In the genomic region with DNA sequence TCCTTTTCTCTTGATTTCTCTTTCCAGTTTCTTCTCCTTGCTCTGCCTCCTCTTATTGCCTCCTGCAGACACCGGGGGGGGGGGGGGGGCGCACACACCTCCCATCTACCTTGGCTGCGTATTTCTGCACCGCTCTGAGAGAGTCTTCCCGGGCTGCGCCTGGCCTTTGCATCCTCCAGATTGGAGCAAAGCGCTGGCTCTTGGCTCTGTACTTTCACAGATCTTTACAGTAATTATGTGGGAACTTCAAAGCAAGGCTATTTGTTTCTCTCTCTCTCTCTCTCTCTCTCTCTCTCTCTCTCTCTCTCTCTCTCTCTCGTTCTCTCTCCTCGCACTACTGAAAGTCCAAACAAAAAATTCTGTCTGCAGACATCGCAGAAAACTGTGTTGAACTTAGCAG, we compare ENCODE assay signal across 12 mouse cellular contexts.
DNase-seq lines count a peak whose midpoint lies in the region; ATAC-seq and TF ChIP-seq lines count a peak whose summit lies in the region.
"Had no signal": no experiment of that assay in that cellular context is flagged by ENCODE, and none has a peak within 500 bp of the region (broad histone marks: within the 10 kb centered on the region; RNA-seq: fewer than 3 reads in every experiment).

No protein-coding gene starts in this region.

- no peak for TF ChIP-seq POLR2A in testis, adult 2 months (IDR thresholded peaks at IDR 0.05; ENCODE audit: control insufficient read depth, low read depth, low read length)

- intact Hi-C loops in left cerebral cortex, postnatal 25 days (cut with DNase I), result loop anchor here (5.0 to 10.0 kb wide), 4 partner anchors 96 to 1557 kb away; partner anchors contain the start of genes Lhx5 and Tbx3

- no peak overlapping the region for H3K4me3 ChIP-seq in kidney, embryonic 14.5 days (ENCODE audit: low read length)
- H3K4me3 ChIP-seq in testis, adult 2 months (ENCODE audit: control insufficient read depth, low read depth, low read length), result peak overlapping the region; percentile 46

- no peak for ATAC-seq in kidney, embryonic 14.5 days (ENCODE audit: low FRiP score, low TSS enrichment)
- ATAC-seq: activated CD4-positive, CD25-positive, alpha-beta regulatory T cell, adult 4 months had no signal

- H3K9ac ChIP-seq in kidney, embryonic 14.5 days (ENCODE audit: low read depth, low read length), result no peak overlapping the region

- no peaks in the 10 kb centered on the region for H3K36me3 ChIP-seq in kidney, embryonic 14.5 days (ENCODE audit: control insufficient read depth, insufficient read depth, low read length)
- H3K36me3 ChIP-seq in testis, adult 2 months (ENCODE audit: control insufficient read depth, insufficient read depth, low read length), result no peaks in the 10 kb centered on the region

- peaks cover 32% of the 10 kb centered on the region; the same call in 1 of the 2 replicates for H3K27me3 ChIP-seq in kidney, embryonic 14.5 days (ENCODE audit: control insufficient read depth, insufficient read depth, low read length)
- peaks cover 2% of the 10 kb centered on the region for H3K27me3 ChIP-seq in testis, adult 2 months (ENCODE audit: control insufficient read depth, insufficient read depth, low read length)

- 12% methylated on average over 9 of the region's 10 CpGs for WGBS in kidney, embryonic 14.5 days

- no peak for TF ChIP-seq CTCF in testis, adult 2 months (IDR thresholded peaks at IDR 0.05; ENCODE audit: control insufficient read depth, insufficient read depth, insufficient replicate concordance, low read depth, low read length)

- H3K9me3 ChIP-seq in kidney, embryonic 14.5 days (ENCODE audit: control insufficient read depth, low read length), result no peaks in the 10 kb centered on the region

- H3K27ac ChIP-seq in kidney, embryonic 14.5 days (ENCODE audit: low read depth, low read length), result no peak overlapping the region
- H3K27ac ChIP-seq in testis, adult 2 months (ENCODE audit: control insufficient read depth, insufficient read depth, low read depth, low read length), result no peak overlapping the region

- peak; percentile 37 for DNase-seq in embryo, embryonic 11 days
- DNase-seq in embryo, embryonic 10.5 days (ENCODE audit: low spot score), result no peak
- no peak for DNase-seq in kidney, adult 9 months
- DNase-seq in testis, postnatal 10 days (ENCODE audit: low spot score), result no peak
- DNase-seq in right cerebral cortex, postnatal 25 days, result no peak
- no peak for DNase-seq in left cerebral cortex, postnatal 25 days (ENCODE audit: low spot score in 2 of 2)
- DNase-seq: B cell, adult 2 months; cerebellum, adult 11 months; spleen, adult 18-20 months had no signal

- H3K4me1 ChIP-seq in kidney, embryonic 14.5 days (ENCODE audit: control insufficient read depth, insufficient read depth, low read length), result no peaks in the 10 kb centered on the region; the same call in 1 of the 2 replicates
- H3K4me1 ChIP-seq in testis, adult 2 months (ENCODE audit: control insufficient read depth, insufficient read depth, low read length), result peaks cover 7% of the 10 kb centered on the region

- peak overlapping the region; percentile 39 for H3K4me2 ChIP-seq in kidney, embryonic 14.5 days (replicated peaks; ENCODE audit: low read depth, low read length)
